Mouse (Mus musculus) C2C12 (cell line): ENCODE results near the gene Chaf1b. TPM values are rescaled to one million over a fixed set of nuclear protein-coding genes. Genes with fewer than 3 reads are reported as not detected.
A peak's percentile ranks its signal among the peaks of the same experiment; 100 is the strongest.

Source experiments
- H3K27me3 ChIP-seq: one replicate; pipeline ENCODE4 v1.6.1; 2011; ENCODE audit not compliant: control insufficient read depth, insufficient read depth, insufficient read length
- H3K36me3 ChIP-seq: one replicate; pipeline ENCODE4 v1.6.1; 2011; ENCODE audit not compliant: control insufficient read depth, insufficient read depth
- H3K4me3 ChIP-seq: one replicate; pipeline ENCODE4 v1.5.1; 2011; ENCODE audit warnings: mild to moderate bottlenecking, control low read depth; ENCODE audit not compliant: poor library complexity, insufficient read depth, severe bottlenecking
- H3K79me2 ChIP-seq: one replicate; pipeline ENCODE4 v1.6.1; 2011; ENCODE audit not compliant: control insufficient read depth, insufficient read depth
- H3K79me3 ChIP-seq: one replicate; pipeline ENCODE4 v1.6.1; 2011; ENCODE audit warnings: low read depth, control low read depth
- H3ac ChIP-seq: one replicate; pipeline ENCODE3; 2011; ENCODE audit warnings: low read depth; ENCODE audit not compliant: control insufficient read depth, insufficient read length
- CEBPB ChIP-seq: IDR thresholded peaks from one replicate; pipeline ENCODE4 v1.6.1; 2011; ENCODE audit warnings: low read depth, mild to moderate bottlenecking, control low read depth, moderate library complexity
- CTCF ChIP-seq: IDR thresholded peaks from one replicate; pipeline ENCODE4 v1.5.1; 2011; ENCODE audit not compliant: control insufficient read depth, insufficient read depth, insufficient read length
- FOSL1 ChIP-seq: IDR thresholded peaks from one replicate; pipeline ENCODE4 v1.8.0; 2011; ENCODE audit warnings: mild to moderate bottlenecking, low read length; ENCODE audit not compliant: poor library complexity, insufficient read depth, severe bottlenecking
- MAX ChIP-seq: IDR thresholded peaks from one replicate; pipeline ENCODE4 v1.6.1; 2011; ENCODE audit warnings: mild to moderate bottlenecking, control low read depth
- MYOD1 ChIP-seq: IDR thresholded peaks from one replicate; pipeline ENCODE4 v1.6.1; 2011; ENCODE audit warnings: low read depth; ENCODE audit not compliant: control insufficient read depth, insufficient read length
- MYOG ChIP-seq: IDR thresholded peaks from one replicate; pipeline ENCODE4 v1.6.1; 2011; ENCODE audit not compliant: control insufficient read depth, insufficient read length; ENCODE audit errors: extremely low read depth
- USF1 ChIP-seq: IDR thresholded peaks from one replicate; pipeline ENCODE4 v1.6.1; 2011; ENCODE audit warnings: low read depth, mild to moderate bottlenecking, control low read depth, moderate library complexity
- long read RNA-seq, 2 experiments: library from polyadenylated mRNA; unstranded; transcript quantifications; one replicate each; pipeline ENCODE4 v2.0.0; 2019 to 2020
- polyA plus RNA-seq: library from polyadenylated mRNA; unstranded; fragments of >200 nt; fragmentation: generic; extraction: Trizol; gene quantifications from one replicate; pipeline ENCODE4 v1.2.1, GENCODE M21; 2012; ENCODE audit warnings: missing spikeins

Chaf1b gene
- 55.5 TPM for polyA plus RNA-seq
- long read RNA-seq, experiment 1, transcript Chaf1b-201 (14 exons, 1,922 nt), result major isoform, 30 of 42 reads
- long read RNA-seq, experiment 1, partial matches to known transcripts, result 7 of 42 reads
- long read RNA-seq, experiment 1, other reads (novel, unspliced or antisense), result 4 of 42 reads
- long read RNA-seq, experiment 2, transcript Chaf1b-202 (14 exons, 1,894 nt), result minor isoform, 14 of 386 reads
- long read RNA-seq, experiment 2, transcript Chaf1b-201 (14 exons, 1,922 nt), result major isoform, 282 of 386 reads
- long read RNA-seq, experiment 2, partial matches to known transcripts, result 62 of 386 reads
- long read RNA-seq, experiment 2, other reads (novel, unspliced or antisense), result 28 of 386 reads

DNA sequence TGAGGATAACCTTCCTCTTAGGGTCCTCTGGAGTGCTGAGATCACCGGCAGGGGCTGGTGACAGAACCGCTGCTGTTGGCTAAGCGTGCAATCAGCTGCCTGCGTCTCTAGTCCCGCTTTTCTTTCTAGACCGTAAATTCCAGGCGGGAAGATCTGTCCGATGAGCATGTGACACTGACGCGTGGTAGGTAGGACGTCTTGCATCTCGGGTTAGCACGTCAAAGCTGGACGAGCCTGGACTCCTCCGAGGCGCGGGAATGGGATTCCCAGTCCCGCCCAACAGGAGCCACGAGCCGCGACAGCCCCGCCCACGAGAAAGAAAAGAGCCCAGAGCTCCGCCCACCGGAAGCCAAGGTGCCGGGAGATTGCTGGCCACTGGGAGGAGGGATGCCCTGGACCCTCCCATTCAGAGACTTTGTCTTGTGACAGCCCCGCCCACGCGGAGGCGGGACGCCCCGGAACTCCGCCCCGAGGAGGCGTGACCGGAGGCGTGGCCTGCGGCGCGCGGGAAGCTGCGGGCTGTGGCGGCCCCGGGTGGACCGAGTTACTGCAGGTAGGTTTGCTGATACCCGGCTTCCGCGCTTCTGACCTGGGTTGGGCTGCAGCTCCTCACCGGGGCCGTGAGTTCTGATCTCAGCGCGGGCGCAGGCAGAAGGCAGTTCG lies at the start of gene Chaf1b:
TSS of gene Chaf1b (plus strand) at position 479 of the 663 bp plus-strand sequence.
- Histone ChIP-seq H3ac (peak within 1 kb of the TSS; percentile 73), H3K27me3 (no peaks in the 10 kb centered on the region), H3K4me3 (peak within 1 kb of the TSS; percentile 76), H3K79me3 (peaks cover 9% of the 10 kb centered on the region), H3K36me3 (peaks cover 23% of the 10 kb centered on the region), H3K79me2 (peaks cover 26% of the 10 kb centered on the region)
- TF ChIP-seq CTCF (no peak), MYOG (no peak), FOSL1 (no peak), MAX (peak; percentile 92), MYOD1 (no peak), USF1 (peak; percentile 66), CEBPB (no peak)

DNA sequence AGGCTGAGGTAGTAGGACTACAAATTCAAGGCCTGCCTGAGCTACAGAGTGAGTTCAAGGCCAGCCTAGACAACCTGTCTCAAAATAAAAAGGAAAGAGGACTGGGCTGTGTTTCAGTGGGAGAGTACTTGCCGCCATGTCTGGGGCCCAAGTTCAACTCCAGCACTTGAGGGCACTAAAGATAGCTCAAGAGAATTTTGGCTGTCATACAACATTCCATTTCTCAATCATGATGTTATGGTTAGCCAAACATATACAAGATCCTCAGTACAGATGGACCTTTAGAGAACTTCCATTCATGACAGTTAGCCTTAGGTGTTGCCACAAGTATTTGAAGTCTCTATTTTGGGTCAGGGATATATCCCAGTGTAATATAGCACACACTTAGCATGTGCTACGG lies 49.6 kb upstream of the Chaf1b start:
- Histone ChIP-seq H3K79me2 (peaks cover 69% of the 10 kb centered on the region), H3K4me3 (no peak overlapping the region), H3ac (no peak overlapping the region), H3K36me3 (peaks cover 14% of the 10 kb centered on the region), H3K79me3 (peaks cover 64% of the 10 kb centered on the region), H3K27me3 (no peaks in the 10 kb centered on the region)
- TF ChIP-seq MYOG (no peak), CEBPB (no peak), FOSL1 (no peak), MAX (no peak), MYOD1 (no peak), CTCF (no peak), USF1 (no peak)

DNA sequence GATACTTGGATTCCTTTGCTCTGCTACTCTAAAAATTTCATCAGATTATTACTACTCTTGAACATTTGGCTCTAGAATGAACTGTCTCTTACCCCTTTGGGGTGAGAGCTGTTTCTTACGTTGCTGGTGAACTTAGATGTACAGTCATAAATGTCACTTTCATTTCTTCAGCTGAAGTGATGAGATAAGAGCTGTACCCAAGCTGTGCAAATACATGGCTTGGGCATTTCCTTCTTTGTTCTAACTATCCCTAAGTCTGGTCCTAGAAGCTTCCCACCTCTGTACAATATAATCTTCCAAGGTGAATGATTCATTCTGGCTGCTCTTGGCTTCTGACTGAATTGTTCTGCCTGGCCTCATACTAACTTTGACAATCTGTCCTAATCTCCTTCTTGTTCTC lies 44.7 kb upstream of the Chaf1b start:
- Histone ChIP-seq H3K79me2 (peaks cover 98% of the 10 kb centered on the region), H3K27me3 (no peaks in the 10 kb centered on the region), H3K4me3 (no peak overlapping the region), H3K79me3 (peaks cover 77% of the 10 kb centered on the region), H3K36me3 (peaks cover 19% of the 10 kb centered on the region), H3ac (no peak overlapping the region)
- TF ChIP-seq USF1 (no peak), MAX (no peak), CEBPB (no peak), MYOD1 (no peak), FOSL1 (no peak), MYOG (no peak), CTCF (no peak)

DNA sequence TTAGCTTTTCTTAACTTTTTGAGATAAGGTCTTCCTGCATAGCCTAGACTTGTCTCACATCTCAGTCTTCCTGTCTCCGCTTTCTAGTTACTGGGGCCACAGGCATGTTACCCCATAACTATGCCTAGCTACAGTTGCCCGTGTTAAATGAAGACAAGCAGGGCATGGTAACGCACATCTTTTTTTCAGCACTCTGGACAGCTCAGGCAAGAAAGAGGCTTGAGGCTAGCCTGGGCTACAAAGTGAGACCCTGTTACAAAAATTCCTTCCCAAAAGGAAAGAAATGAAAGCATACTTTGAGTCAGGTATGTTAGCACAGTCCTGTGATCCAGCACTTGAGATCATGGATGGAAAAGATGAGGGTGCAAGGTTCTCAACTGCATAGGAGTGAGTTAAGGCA lies 33.2 kb upstream of the Chaf1b start:
- Histone ChIP-seq H3K4me3 (no peak overlapping the region), H3K79me2 (no peaks in the 10 kb centered on the region), H3K27me3 (no peaks in the 10 kb centered on the region), H3K79me3 (peaks cover 3% of the 10 kb centered on the region), H3K36me3 (peaks cover 85% of the 10 kb centered on the region), H3ac (no peak overlapping the region)
- TF ChIP-seq CTCF, result no peak
- TF ChIP-seq CEBPB, result no peak
- TF ChIP-seq MYOD1, result no peak
- no peak for TF ChIP-seq MYOG
- no peak for TF ChIP-seq FOSL1
- no peak for TF ChIP-seq MAX
- no peak for TF ChIP-seq USF1

DNA sequence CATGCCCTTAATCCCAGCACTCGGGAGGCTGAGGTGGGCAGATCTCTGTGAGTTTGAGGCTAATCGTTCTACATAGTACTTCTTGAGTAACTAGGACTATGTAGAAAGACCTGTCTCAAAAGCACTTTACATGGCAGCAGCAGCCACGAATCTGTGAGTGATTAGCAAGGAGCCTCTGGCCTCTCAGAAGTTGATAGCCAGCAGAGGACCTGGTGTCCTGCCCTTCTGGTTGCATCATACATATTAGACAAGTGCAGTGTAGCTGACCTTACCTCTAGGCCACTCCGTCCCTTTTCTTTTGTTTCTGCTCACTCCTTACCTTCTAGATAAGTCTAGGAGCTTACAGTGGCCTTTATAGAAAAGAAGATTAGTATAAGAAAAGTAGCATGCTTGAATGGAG lies 23.7 kb upstream of the Chaf1b start:
- Histone ChIP-seq H3ac (no peak overlapping the region), H3K27me3 (no peaks in the 10 kb centered on the region), H3K79me2 (no peaks in the 10 kb centered on the region), H3K4me3 (no peak overlapping the region), H3K36me3 (peaks cover 80% of the 10 kb centered on the region), H3K79me3 (no peaks in the 10 kb centered on the region)
- TF ChIP-seq MYOD1 (no peak), MAX (no peak), CTCF (no peak), USF1 (no peak), FOSL1 (no peak), CEBPB (no peak), MYOG (no peak)
